Mouse (Mus musculus) midbrain, embryonic 15.5 days (tissue): Measurements from ENCODE around the gene Cdkn2aip. TPM values are rescaled to one million over a fixed set of nuclear protein-coding genes. Genes with fewer than 3 reads are reported as not detected.

Experiments
- ATAC-seq: fragments of 200-750 bp; cut with Nextera tagmentation; replicated peaks from 2 replicates; pipeline ENCODE4 v1.8.0; 2017; ENCODE audit warnings: moderate TSS enrichment
- H3K27ac ChIP-seq: fragments of 300-500 bp; sonication (generic); 2 replicates; pipeline ENCODE4 v1.5.1; 2015; ENCODE audit warnings: mild to moderate bottlenecking, inconsistent platforms
- H3K27me3 ChIP-seq: fragments of 300-500 bp; sonication (generic); replicated peaks from 2 replicates; pipeline ENCODE4 v1.6.1; 2015; ENCODE audit warnings: inconsistent platforms
- H3K36me3 ChIP-seq: fragments of 300-500 bp; sonication (generic); replicated peaks from 2 replicates; pipeline ENCODE4 v1.6.1; 2015; ENCODE audit warnings: inconsistent platforms
- H3K4me1 ChIP-seq: fragments of 300-500 bp; sonication (generic); 2 replicates; pipeline ENCODE4 v1.6.1; 2015; ENCODE audit warnings: inconsistent platforms
- H3K4me2 ChIP-seq: fragments of 300-500 bp; sonication (generic); 2 replicates; pipeline ENCODE4 v1.6.1; 2015; ENCODE audit warnings: inconsistent platforms, mild to moderate bottlenecking, moderate library complexity
- H3K4me3 ChIP-seq: fragments of 300-500 bp; sonication (generic); 2 replicates; pipeline ENCODE4 v1.5.1; 2015; ENCODE audit warnings: mild to moderate bottlenecking, inconsistent platforms
- H3K9ac ChIP-seq: fragments of 300-500 bp; sonication (generic); 2 replicates; pipeline ENCODE4 v1.6.1; 2015; ENCODE audit warnings: mild to moderate bottlenecking, inconsistent platforms
- H3K9me3 ChIP-seq: fragments of 300-500 bp; sonication (generic); 2 replicates; pipeline ENCODE4 v1.6.1; 2016; ENCODE audit warnings: inconsistent platforms
- WGBS: fragments of 180-500 bp; shearing (Covaris S2); methylation state at CpG from one replicate; pipeline ENCODE4 v1.1.7; 2015; ENCODE audit warnings: mixed read lengths; 5-methylcytosine and 5-hydroxymethylcytosine counted together
- polyA plus RNA-seq: library from polyadenylated mRNA; unstranded; fragments of >200 nt; fragmentation: Nextera tagmentation; extraction: Ambion mirVana; gene quantifications from 2 replicates; pipeline ENCODE4 v1.2.1, GENCODE M21; 2015

Gene Cdkn2aip
- 35.1 and 35.8 TPM in 2 replicates for polyA plus RNA-seq

- WGBS = under 1% methylated on average over 114 of the region's 114 CpGs
- H3K9ac ChIP-seq = peak within 1 kb of the TSS; percentile 81
- H3K4me3 ChIP-seq = peak within 1 kb of the TSS; percentile 99
- H3K27ac ChIP-seq = peak within 1 kb of the TSS; percentile 91
- H3K4me1 ChIP-seq = peaks cover 25% of the 10 kb centered on the region
- ATAC-seq = peak; percentile 95
- no peaks in the 10 kb centered on the region for H3K27me3 ChIP-seq
- H3K4me2 ChIP-seq = peak within 1 kb of the TSS; percentile 79
- H3K9me3 ChIP-seq = no peaks in the 10 kb centered on the region
- H3K36me3 ChIP-seq = peaks cover 13% of the 10 kb centered on the region
Observed at GRCm38 (mm10) chr8:47713761-47714745, at the start of gene Cdkn2aip. Cdkn2aip (minus strand) TSS chr8:47713932.

- Histone ChIP-seq H3K4me2 (peak overlapping the region; percentile 28; the same call in 1 of the 2 replicates), H3K9ac (no peak overlapping the region), H3K27ac (no peak overlapping the region), H3K9me3 (no peaks in the 10 kb centered on the region), H3K36me3 (no peaks in the 10 kb centered on the region), H3K4me3 (no peak overlapping the region), H3K4me1 (peaks cover 9% of the 10 kb centered on the region), H3K27me3 (0 out of 2 replicates have a peak, but pooled peaks cover 4% of the 10 kb centered on the region)
- no peak for ATAC-seq
- 46% methylated on average over 9 of the region's 9 CpGs for WGBS
Observed at GRCm38 (mm10) chr8:47763194-47763593, 49.5 kb upstream of the Cdkn2aip start.

GRCm38 (mm10) chr8:47760685-47761084 is 47.0 kb upstream of the Cdkn2aip start:
- no peak for ATAC-seq
- 0 out of 2 replicates have a peak, but pooled peaks cover 4% of the 10 kb centered on the region for H3K27me3 ChIP-seq
- WGBS = 74% methylated on average over 11 of the region's 11 CpGs
- H3K4me3 ChIP-seq = no peak overlapping the region
- H3K36me3 ChIP-seq = no peaks in the 10 kb centered on the region
- H3K4me1 ChIP-seq = peaks cover 9% of the 10 kb centered on the region
- H3K27ac ChIP-seq = no peak overlapping the region
- no peaks in the 10 kb centered on the region for H3K9me3 ChIP-seq
- H3K4me2 ChIP-seq = no peak overlapping the region
- H3K9ac ChIP-seq = no peak overlapping the region

GRCm38 (mm10) chr8:47760186-47760585 is 46.5 kb upstream of the Cdkn2aip start:
- ATAC-seq = no peak
- Histone ChIP-seq H3K9ac (no peak overlapping the region), H3K36me3 (no peaks in the 10 kb centered on the region), H3K4me1 (peaks cover 9% of the 10 kb centered on the region), H3K4me3 (no peak overlapping the region), H3K27ac (no peak overlapping the region), H3K9me3 (no peaks in the 10 kb centered on the region), H3K27me3 (0 out of 2 replicates have a peak, but pooled peaks cover 4% of the 10 kb centered on the region), H3K4me2 (no peak overlapping the region)
- 56% methylated on average over 4 of the region's 4 CpGs for WGBS

- no peak for ATAC-seq
- no peak overlapping the region for H3K4me3 ChIP-seq
- H3K9ac ChIP-seq = no peak overlapping the region
- no peak overlapping the region for H3K27ac ChIP-seq
- H3K4me2 ChIP-seq = no peak overlapping the region
- 88% methylated on average over 3 of the region's 3 CpGs for WGBS
- H3K4me1 ChIP-seq = no peaks in the 10 kb centered on the region
- no peaks in the 10 kb centered on the region for H3K9me3 ChIP-seq
- H3K36me3 ChIP-seq = no peaks in the 10 kb centered on the region
- no peaks in the 10 kb centered on the region for H3K27me3 ChIP-seq
Observed at GRCm38 (mm10) chr8:47753121-47753520, 39.4 kb upstream of the Cdkn2aip start.

GRCm38 (mm10) chr8:47750096-47750495 is 36.4 kb upstream of the Cdkn2aip start:
- Histone ChIP-seq H3K36me3 (no peaks in the 10 kb centered on the region), H3K27ac (no peak overlapping the region), H3K9ac (no peak overlapping the region), H3K27me3 (no peaks in the 10 kb centered on the region), H3K9me3 (no peaks in the 10 kb centered on the region), H3K4me2 (no peak overlapping the region), H3K4me3 (no peak overlapping the region), H3K4me1 (no peaks in the 10 kb centered on the region)
- ATAC-seq = no peak
- 48% methylated on average over 14 of the region's 14 CpGs for WGBS

GRCm38 (mm10) chr8:47749491-47749890 is 35.8 kb upstream of the Cdkn2aip start:
- no peak for ATAC-seq
- WGBS = 80% methylated on average over 8 of the region's 8 CpGs
- no peak overlapping the region for H3K4me2 ChIP-seq
- no peak overlapping the region for H3K27ac ChIP-seq
- no peaks in the 10 kb centered on the region for H3K9me3 ChIP-seq
- no peak overlapping the region for H3K9ac ChIP-seq
- H3K4me3 ChIP-seq = no peak overlapping the region
- H3K36me3 ChIP-seq = no peaks in the 10 kb centered on the region
- H3K27me3 ChIP-seq = no peaks in the 10 kb centered on the region
- no peaks in the 10 kb centered on the region for H3K4me1 ChIP-seq

GRCm38 (mm10) chr8:47746304-47746703 is 32.6 kb upstream of the Cdkn2aip start:
- no peak for ATAC-seq
- H3K4me2 ChIP-seq = no peak overlapping the region
- H3K9ac ChIP-seq = no peak overlapping the region
- peaks cover 2% of the 10 kb centered on the region; the same call in 1 of the 2 replicates for H3K27me3 ChIP-seq
- no peak overlapping the region for H3K4me3 ChIP-seq
- no peaks in the 10 kb centered on the region for H3K9me3 ChIP-seq
- 77% methylated on average over 12 of the region's 12 CpGs for WGBS
- no peaks in the 10 kb centered on the region for H3K36me3 ChIP-seq
- H3K4me1 ChIP-seq = 0 out of 2 replicates have a peak, but pooled peaks cover 5% of the 10 kb centered on the region
- no peak overlapping the region for H3K27ac ChIP-seq

GRCm38 (mm10) chr8:47745848-47746247 is 32.1 kb upstream of the Cdkn2aip start:
- 0 out of 2 replicates have a peak, but pooled peaks cover 5% of the 10 kb centered on the region for H3K4me1 ChIP-seq
- H3K4me3 ChIP-seq = no peak overlapping the region
- no peak overlapping the region for H3K4me2 ChIP-seq
- 29% methylated on average over 6 of the region's 6 CpGs for WGBS
- no peaks in the 10 kb centered on the region for H3K9me3 ChIP-seq
- H3K27me3 ChIP-seq = peaks cover 2% of the 10 kb centered on the region; the same call in 1 of the 2 replicates
- no peaks in the 10 kb centered on the region for H3K36me3 ChIP-seq
- no peak for ATAC-seq
- H3K9ac ChIP-seq = no peak overlapping the region
- no peak overlapping the region for H3K27ac ChIP-seq

GRCm38 (mm10) chr8:47744803-47745202 is 31.1 kb upstream of the Cdkn2aip start:
- WGBS = 88% methylated on average over 9 of the region's 9 CpGs
- Histone ChIP-seq H3K27ac (no peak overlapping the region), H3K36me3 (no peaks in the 10 kb centered on the region), H3K4me3 (no peak overlapping the region), H3K27me3 (peaks cover 2% of the 10 kb centered on the region; the same call in 1 of the 2 replicates), H3K4me2 (no peak overlapping the region), H3K4me1 (0 out of 2 replicates have a peak, but pooled peaks cover 5% of the 10 kb centered on the region), H3K9me3 (no peaks in the 10 kb centered on the region), H3K9ac (no peak overlapping the region)
- ATAC-seq = no peak

- Histone ChIP-seq H3K9me3 (no peaks in the 10 kb centered on the region), H3K27ac (no peak overlapping the region), H3K4me2 (peak overlapping the region; percentile 36), H3K27me3 (peaks cover 2% of the 10 kb centered on the region; the same call in 1 of the 2 replicates), H3K9ac (no peak overlapping the region), H3K4me3 (no peak overlapping the region), H3K36me3 (no peaks in the 10 kb centered on the region), H3K4me1 (0 out of 2 replicates have a peak, but pooled peaks cover 5% of the 10 kb centered on the region)
- ATAC-seq = peak; percentile 69; the same call in 1 of the 2 replicates
- WGBS = 10% methylated on average over 11 of the region's 11 CpGs
Observed at GRCm38 (mm10) chr8:47743419-47743818, 29.7 kb upstream of the Cdkn2aip start.

- 0 out of 2 replicates have a peak, but pooled peaks cover 5% of the 10 kb centered on the region for H3K4me1 ChIP-seq
- ATAC-seq = 0 out of 2 replicates have a peak, but pooled peaks have one; percentile 30
- no peak overlapping the region for H3K27ac ChIP-seq
- H3K36me3 ChIP-seq = no peaks in the 10 kb centered on the region
- H3K27me3 ChIP-seq = peaks cover 2% of the 10 kb centered on the region; the same call in 1 of the 2 replicates
- WGBS = 42% methylated on average over 8 of the region's 8 CpGs
- no peaks in the 10 kb centered on the region for H3K9me3 ChIP-seq
- no peak overlapping the region for H3K4me3 ChIP-seq
- H3K4me2 ChIP-seq = peak overlapping the region; percentile 36
- no peak overlapping the region for H3K9ac ChIP-seq
Observed at GRCm38 (mm10) chr8:47742992-47743391, 29.3 kb upstream of the Cdkn2aip start.
